Mouse (Mus musculus) cerebellum, postnatal 4 days (tissue): ENCODE data around the gene Slain1.
A peak's percentile ranks its signal among the peaks of the same experiment; 100 is the strongest.

Experiments
- DNase-seq, 2 experiments: peaks; one replicate each; pipeline ENCODE4 v3.0.0; 2022; ENCODE audit warnings: low spot score in 2 of 2, mixed read lengths in 1 of 2

Slain1 gene

DNA sequence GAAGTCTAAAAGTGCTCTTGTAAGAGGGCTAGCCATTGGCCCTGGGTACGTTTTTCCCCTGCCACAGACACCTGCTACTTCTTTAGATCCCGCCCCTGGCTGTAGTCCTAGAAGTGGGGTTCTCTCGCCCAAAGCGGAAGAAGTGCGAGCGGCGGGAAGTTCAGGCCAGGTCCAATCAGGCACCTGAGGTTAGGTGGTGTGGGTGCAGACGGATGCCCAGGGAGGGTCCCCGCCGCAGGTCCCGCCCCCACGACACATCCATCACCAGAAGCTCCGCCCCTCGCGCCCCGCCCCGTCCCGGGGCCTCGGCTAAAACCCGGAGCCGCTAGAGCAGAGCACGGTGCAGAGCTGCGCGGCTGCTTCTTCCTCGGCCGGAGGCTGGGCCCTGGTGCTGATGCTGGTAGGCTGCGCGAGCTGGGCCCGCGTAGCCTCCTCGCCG lies at the start of gene Slain1:
Slain1 (plus strand) TSS at position 333 of the 439 bp plus-strand sequence.
- DNase-seq: peak; percentile 76 to 93

DNA sequence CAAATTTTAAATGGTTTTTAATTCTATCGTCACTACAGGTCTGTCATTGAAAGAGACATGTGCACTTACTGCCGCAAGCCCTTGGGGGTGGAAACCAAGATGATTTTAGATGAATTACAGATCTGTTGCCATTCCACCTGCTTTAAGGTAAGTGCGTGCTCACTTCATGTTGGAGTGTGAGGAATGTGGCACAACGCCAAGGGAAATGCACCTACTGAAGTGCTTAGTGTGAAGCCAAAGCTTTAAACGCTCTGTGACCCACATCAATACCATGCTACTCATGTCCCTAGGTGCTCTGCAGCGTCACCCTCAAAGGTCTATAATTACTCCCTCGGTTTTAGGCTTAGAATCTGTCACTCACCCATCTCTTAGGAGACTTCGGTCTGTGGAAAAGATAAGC lies 42.0 kb upstream of the Slain1 start:
- no peak for DNase-seq

- no peak for DNase-seq
These were observed 36.3 kb upstream of the Slain1 start for GRCm38 (mm10) chr14:103613573-103614271.

DNA sequence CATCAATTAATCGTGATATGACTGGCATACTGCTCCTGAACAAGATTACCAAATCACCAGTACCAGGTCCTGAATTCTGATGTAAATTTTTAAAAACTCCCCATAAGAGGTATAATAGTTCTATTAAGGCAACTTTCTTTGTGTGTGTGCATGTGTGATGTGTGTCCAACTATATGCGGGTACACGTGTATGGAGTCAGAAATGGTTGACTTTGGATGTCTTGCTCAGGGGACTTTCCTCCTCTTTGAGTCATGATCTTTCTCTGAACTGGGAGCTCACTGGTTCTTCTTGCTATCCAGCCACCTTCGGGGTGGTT lies 35.8 kb upstream of the Slain1 start:
- no peak for DNase-seq

- no peak for DNase-seq
These were observed 30.3 kb upstream of the Slain1 start for GRCm38 (mm10) chr14:103619756-103620155.

- no peak for DNase-seq
These were observed 28.8 kb upstream of the Slain1 start for GRCm38 (mm10) chr14:103621207-103621606.

DNA sequence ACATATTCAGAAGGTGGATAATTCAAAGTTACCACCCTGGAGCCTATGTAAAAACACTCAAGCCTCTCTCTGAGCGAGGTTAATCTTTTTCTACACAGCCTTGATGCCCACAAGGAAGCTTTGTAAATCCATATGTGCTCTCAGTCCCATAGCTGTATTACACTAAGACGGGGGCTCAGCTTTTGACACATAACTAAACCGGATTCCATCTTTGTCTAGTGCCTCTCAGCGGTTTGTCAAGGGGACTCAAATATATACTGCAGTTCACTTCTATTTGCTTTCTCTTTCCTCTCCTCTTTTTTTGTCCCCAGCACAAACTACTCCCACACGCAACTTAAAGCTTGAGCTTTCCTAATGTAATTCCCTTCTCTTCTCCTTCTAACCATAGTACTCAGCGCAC lies 23.9 kb upstream of the Slain1 start:
- DNase-seq: no peak

DNA sequence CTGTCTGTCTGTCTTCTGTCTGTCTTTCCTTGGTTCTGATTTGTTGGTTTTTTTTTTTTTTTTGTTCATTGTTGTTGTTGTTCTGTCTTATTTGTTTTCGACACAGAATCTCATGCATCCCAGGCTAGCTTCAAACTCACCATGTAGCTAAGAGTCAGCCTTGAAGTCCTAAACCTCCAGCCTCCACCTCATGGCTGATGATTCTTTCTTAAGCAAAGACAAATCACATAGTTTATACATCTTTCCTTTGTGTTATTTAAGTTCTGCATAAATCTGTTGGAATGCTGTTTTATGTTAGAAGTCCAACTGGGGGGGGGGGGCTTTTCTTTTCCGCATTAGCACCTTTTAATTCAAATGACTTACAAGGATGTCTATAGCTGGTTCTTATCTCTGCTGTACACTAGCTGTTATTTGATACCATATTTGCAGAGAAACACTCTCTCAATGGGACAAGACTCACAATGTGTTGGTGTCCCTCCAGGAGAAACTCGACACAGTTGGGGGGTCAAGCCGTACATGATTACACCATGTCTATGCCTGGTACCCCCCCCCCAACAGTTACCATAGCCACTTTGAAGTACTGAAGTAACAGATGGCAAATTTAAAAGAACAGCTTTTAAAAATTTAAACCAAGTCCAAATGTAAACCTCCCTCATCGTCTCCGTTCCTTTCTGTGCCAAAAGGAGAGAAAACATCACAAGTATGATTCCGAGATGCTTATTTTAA lies 20.2 kb upstream of the Slain1 start:
- DNase-seq: no peak

- no peak for DNase-seq
These were observed 19.5 kb upstream of the Slain1 start for GRCm38 (mm10) chr14:103630545-103630944.

DNA sequence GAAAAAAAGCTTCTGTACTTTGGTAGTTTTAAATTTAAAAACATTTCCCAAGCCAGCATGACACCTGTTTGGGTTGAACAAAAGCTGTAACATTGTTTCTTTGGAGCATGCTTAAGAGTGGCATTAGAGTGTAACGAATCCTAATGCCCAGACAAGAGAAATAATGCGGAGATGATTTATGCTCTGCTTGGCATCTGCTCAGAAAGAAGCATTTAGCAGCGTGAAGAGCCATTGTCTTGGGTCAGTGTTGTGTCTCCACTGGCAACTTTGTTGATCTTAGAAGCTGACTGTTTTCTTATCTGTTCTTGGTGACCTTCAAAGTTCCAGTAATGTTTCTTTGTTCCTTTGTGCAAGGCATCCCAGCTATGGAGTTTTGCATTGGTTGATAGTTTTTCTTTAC lies 6.1 kb upstream of the Slain1 start:
- DNase-seq: no peak

- no peak for DNase-seq
These were observed 2.0 kb upstream of the Slain1 start for GRCm38 (mm10) chr14:103647981-103648380.

DNA sequence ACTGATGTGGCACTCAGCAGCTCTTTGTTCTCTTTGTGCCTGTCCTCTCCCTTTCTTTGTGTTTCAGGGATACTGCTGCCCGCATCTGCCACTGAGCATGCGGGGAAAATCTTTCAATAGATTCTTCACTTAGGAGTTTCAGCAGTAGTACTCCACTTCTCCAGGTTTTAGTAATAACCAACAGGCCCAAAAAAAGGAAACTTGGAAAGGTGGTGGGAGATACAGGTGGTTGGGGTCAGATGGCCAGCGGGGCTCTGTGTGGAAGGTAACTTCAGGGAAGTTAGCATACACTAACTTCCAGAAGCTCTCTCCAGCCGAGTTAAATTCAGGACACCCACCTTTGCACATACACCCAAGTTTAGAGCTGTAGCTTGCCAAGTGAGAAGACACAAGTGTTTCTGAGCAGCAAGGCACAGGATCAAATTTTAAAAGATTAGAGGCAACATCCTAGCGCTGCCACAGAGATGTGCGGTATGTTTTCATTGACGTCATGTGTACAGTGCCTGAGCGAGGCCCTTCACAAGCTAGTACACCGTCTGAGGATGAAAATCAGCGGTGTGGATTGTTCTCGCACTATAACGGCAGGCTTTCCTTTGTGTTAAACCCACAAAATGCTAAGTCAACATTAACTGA lies 1.3 kb upstream of the Slain1 start:
- peak in 1 of 2 experiments; percentile 6 for DNase-seq

DNA sequence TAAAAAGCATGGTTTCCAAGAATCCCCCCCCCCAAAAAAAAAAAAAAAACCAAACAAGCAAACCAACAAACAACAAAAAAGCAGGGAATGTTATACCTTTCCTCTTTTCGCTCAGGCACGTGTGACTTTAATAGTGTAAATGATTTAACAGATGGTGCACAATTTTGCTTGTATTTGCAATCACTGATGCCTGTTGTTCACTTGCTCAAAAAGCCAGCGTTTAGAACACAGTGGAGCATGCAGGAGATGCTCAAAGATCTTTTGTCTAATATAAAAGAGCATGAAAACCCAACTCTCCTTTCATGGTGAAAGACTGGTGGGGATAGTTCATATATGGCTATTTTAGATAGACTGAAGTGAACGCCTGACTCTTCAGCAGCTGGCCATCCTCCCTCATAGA lies 726 bp upstream of the Slain1 start:
- no peak for DNase-seq

GRCm38 (mm10) chr14:103650413-103651101 lies 529 bp downstream of the Slain1 start:
- DNase-seq: peak; percentile 34 to 69

DNA sequence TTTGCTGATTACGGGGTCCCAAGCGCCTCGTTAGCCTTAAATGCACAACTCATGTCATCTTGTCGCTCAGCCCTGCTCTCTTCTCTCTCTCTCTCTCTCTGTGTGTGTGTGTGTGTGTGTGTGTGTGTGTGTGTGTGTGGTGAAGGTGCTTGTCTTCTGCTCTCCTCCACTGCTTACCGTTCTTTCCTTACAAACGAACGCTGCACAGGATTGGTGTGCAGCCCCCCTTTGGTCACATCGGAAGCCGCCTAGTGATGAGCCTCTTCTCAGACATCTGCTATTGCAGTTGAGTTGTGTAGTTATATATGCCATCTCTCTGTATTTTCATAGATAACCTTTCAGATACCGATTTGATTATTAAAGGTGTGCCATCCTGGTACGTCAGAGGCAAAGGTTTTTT lies 1.1 kb downstream of the Slain1 start:
- no peak for DNase-seq

DNA sequence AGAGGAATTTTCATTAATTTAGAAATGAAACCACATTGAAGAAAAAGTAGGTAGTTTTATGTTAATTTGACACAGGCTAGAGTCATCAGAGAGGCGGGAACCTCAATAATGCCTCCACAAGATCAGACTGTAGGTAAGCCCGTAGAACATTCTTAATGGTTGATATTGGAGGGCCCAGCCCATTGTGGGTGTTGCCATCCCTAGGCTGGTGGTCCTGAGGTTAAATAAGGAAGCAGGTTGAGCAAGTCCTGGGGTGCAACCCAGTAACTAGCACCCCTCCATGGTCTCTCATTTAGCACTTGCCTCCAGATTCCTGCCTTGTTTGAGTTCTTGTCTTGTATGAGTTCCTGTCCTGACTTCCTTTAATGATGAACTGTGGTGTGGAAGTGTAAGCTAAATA lies 1.5 kb downstream of the Slain1 start:
- DNase-seq: no peak

- DNase-seq: no peak
These were observed 2.5 kb downstream of the Slain1 start for GRCm38 (mm10) chr14:103652524-103652923.

GRCm38 (mm10) chr14:103653800-103654199 lies 3.8 kb downstream of the Slain1 start:
- no peak for DNase-seq

GRCm38 (mm10) chr14:103655448-103655847 lies 5.4 kb downstream of the Slain1 start:
- no peak for DNase-seq

DNA sequence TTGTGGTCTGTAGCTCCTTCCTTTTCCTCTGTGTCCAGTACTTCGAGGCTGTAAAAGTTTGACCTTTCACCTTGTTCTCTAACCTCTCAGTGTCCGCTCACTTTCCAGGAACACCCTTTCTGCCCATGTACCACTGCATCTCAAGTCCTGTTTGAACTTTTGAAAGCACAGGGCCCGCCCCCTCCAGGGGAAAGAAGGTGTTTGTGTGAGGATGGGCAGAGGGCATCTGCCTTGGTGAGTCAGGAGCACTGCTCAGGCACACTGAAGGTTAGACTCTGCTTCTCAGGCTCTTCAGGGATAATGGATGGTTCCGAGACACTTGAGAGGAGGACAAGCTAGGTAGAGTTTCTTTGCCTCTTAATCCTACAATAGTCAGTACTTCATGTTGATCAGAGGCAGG lies 7.8 kb downstream of the Slain1 start:
- DNase-seq: no peak

- DNase-seq: no peak
These were observed 13.0 kb downstream of the Slain1 start for GRCm38 (mm10) chr14:103663026-103663425.

GRCm38 (mm10) chr14:103664391-103664790 lies 14.4 kb downstream of the Slain1 start:
- DNase-seq: no peak
